Mouse (Mus musculus) kidney, embryonic 14.5 days (tissue): ENCODE data around the gene Pirt. TPM values are rescaled to one million over a fixed set of nuclear protein-coding genes. Genes with fewer than 3 reads are reported as not detected.

ENCODE experiments used
- ATAC-seq: fragments of 200-750 bp; cut with Nextera tagmentation; 2 replicates; pipeline ENCODE4 v1.8.0; 2017; ENCODE audit warnings: moderate number of reproducible peaks, mild to moderate bottlenecking, moderate TSS enrichment, moderate library complexity; ENCODE audit not compliant: low FRiP score, low TSS enrichment
- H3K27ac ChIP-seq: fragments of 300-500 bp; sonication (generic); 2 replicates; pipeline ENCODE4 v1.5.1; 2014; ENCODE audit warnings: low read depth, mild to moderate bottlenecking, low read length, moderate library complexity, mixed read lengths
- H3K27me3 ChIP-seq: fragments of 300-500 bp; sonication (generic); 2 replicates; pipeline ENCODE4 v1.6.1; 2014; ENCODE audit warnings: mild to moderate bottlenecking, low read length; ENCODE audit not compliant: control insufficient read depth, insufficient read depth
- H3K36me3 ChIP-seq: fragments of 300-500 bp; sonication (generic); 2 replicates; pipeline ENCODE4 v1.6.1; 2014; ENCODE audit warnings: low read length, mixed read lengths; ENCODE audit not compliant: control insufficient read depth, insufficient read depth
- H3K4me1 ChIP-seq: fragments of 300-500 bp; sonication (generic); 2 replicates; pipeline ENCODE4 v1.6.1; 2014; ENCODE audit warnings: low read length, mixed read lengths; ENCODE audit not compliant: control insufficient read depth, insufficient read depth
- H3K4me2 ChIP-seq: fragments of 300-500 bp; sonication (generic); replicated peaks from 2 replicates; pipeline ENCODE4 v1.6.1; 2014; ENCODE audit warnings: low read depth, mild to moderate bottlenecking, low read length
- H3K4me3 ChIP-seq: fragments of 300-500 bp; sonication (generic); 2 replicates; pipeline ENCODE4 v1.5.1; 2014; ENCODE audit warnings: mild to moderate bottlenecking, low read length
- H3K9ac ChIP-seq: fragments of 300-500 bp; sonication (generic); 2 replicates; pipeline ENCODE4 v1.6.1; 2014; ENCODE audit warnings: low read depth, mild to moderate bottlenecking, low read length, moderate library complexity
- H3K9me3 ChIP-seq: fragments of 300-500 bp; sonication (generic); 2 replicates; pipeline ENCODE4 v1.6.1; 2016; ENCODE audit warnings: low read length; ENCODE audit not compliant: control insufficient read depth
- WGBS: fragments of 180-500 bp; shearing (Covaris S2); extraction: QIAGEN DNeasy Blood & Tissue Kit; methylation state at CpG from one replicate; pipeline ENCODE4 v1.1.7; 2014; 5-methylcytosine and 5-hydroxymethylcytosine counted together
- polyA plus RNA-seq: library from polyadenylated mRNA; unstranded; fragments of >200 nt; fragmentation: Nextera tagmentation; extraction: Ambion mirVana; gene quantifications from 2 replicates; pipeline ENCODE4 v1.2.1, GENCODE M21; 2014

Pirt gene
- polyA plus RNA-seq, 1 experiment from 2014 or later = 0.22 TPM

DNA sequence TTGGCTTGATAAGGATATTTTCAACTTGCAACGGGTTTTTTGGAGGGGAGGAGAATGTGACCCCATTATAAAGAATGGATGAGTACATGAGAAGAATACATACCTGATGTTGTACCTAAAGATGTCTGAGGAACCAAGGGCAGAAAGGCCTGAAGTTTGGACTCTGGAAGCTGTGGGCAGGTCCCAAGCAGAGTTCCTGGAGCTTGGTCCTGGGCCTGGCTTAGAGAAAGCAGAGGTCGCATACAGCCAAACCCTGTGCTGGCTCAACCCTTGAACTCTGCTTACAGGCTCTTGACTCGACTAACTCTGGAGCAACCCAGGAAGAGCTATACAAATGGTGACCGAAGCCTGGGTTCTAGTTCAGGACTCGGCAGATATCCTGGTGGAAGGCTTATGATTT is 30.2 kb downstream of the Pirt start:
- ATAC-seq = no peak
- no peak overlapping the region for H3K4me2 ChIP-seq

DNA sequence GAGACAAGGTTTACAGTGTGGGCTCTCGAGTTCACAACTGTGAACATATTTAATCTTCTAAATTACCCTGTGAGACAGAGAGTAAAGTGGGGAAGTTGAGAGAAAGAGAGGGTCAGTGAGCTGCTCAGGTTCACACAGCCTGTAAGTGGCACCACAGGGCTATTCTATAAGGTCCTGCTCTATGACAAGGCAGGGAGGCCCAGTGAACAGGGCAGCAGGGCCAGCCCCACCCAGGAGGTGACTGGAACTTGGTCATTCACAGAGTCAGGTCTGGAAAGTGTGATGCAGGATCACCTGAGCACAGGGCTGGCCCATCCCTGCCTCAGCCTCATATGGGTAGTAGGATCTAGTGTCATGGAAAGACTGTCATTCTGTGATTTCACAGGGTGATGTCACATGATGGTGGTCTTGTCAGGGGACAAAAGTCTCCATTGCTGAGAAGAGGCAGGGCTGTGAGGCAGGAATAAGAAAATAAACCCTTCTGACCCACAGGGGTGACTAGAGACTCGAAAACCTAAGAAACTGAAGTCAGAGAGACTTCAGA is 33.5 kb downstream of the Pirt start:
- Histone ChIP-seq H3K27me3 (no peaks in the 10 kb centered on the region), H3K27ac (no peak overlapping the region), H3K9ac (no peak overlapping the region), H3K4me2 (no peak overlapping the region), H3K4me3 (no peak overlapping the region), H3K9me3 (no peaks in the 10 kb centered on the region), H3K36me3 (no peaks in the 10 kb centered on the region), H3K4me1 (no peaks in the 10 kb centered on the region)
- ATAC-seq = no peak
- 47% methylated on average over 2 of the region's 2 CpGs for WGBS

More for the DNA sequence above, 30.2 kb downstream of the Pirt start:
- H3K36me3 ChIP-seq = no peaks in the 10 kb centered on the region
- H3K9ac ChIP-seq = no peak overlapping the region
- no peaks in the 10 kb centered on the region for H3K9me3 ChIP-seq
- H3K27me3 ChIP-seq = no peaks in the 10 kb centered on the region
- 91% methylated on average over 5 of the region's 5 CpGs for WGBS
- H3K27ac ChIP-seq = no peak overlapping the region
- no peaks in the 10 kb centered on the region for H3K4me1 ChIP-seq
- H3K4me3 ChIP-seq = no peak overlapping the region

DNA sequence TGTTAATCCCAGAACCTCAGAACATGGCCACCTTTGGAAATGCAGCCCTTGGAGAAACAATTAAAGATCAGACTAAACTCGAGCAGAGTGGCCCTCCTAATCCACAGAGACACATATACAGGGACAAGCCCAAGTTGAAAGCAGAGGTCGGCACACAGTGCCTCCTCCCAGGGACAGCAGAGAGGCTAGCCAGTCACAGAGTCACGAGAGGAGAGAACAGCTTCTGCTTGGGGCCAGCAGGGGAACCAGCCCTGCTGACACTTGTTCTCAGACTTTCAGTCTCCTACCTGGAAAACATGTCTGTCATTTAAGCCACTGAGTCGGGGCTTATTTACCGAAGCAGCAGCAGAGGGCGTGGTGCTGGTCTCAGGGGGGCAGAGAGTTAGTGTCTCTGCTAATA is 34.7 kb downstream of the Pirt start:
- no peaks in the 10 kb centered on the region for H3K9me3 ChIP-seq
- no peak overlapping the region for H3K4me3 ChIP-seq
- no peaks in the 10 kb centered on the region for H3K4me1 ChIP-seq
- no peak overlapping the region for H3K9ac ChIP-seq
- 75% methylated on average over 6 of the region's 6 CpGs for WGBS
- H3K27me3 ChIP-seq = no peaks in the 10 kb centered on the region
- no peak overlapping the region for H3K27ac ChIP-seq
- ATAC-seq = no peak
- no peak overlapping the region for H3K4me2 ChIP-seq
- no peaks in the 10 kb centered on the region for H3K36me3 ChIP-seq

DNA sequence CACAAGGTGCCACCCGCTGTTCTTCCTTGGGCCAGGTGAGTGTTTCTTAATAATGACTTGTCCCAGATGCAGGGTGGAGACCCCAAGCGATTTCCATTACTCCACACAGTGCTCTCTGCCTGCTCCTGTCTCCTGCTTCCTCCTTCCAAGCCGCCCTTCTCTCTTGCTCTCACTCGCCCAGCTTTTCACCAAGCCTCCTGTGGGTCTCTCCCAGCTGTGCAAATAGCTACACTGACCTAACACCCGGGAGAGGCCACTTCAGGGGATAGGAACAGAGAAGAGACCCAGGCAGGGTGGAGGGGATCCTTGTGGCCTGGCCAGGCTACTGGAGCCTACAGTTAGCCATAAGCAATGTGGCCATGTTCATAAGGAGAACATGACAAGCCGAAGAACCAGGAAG is 35.1 kb downstream of the Pirt start:
- Histone ChIP-seq H3K4me2 (no peak overlapping the region), H3K27me3 (no peaks in the 10 kb centered on the region), H3K4me1 (no peaks in the 10 kb centered on the region), H3K4me3 (no peak overlapping the region), H3K36me3 (no peaks in the 10 kb centered on the region), H3K9ac (no peak overlapping the region), H3K9me3 (no peaks in the 10 kb centered on the region), H3K27ac (no peak overlapping the region)
- 76% methylated on average over 6 of the region's 6 CpGs for WGBS
- no peak for ATAC-seq

DNA sequence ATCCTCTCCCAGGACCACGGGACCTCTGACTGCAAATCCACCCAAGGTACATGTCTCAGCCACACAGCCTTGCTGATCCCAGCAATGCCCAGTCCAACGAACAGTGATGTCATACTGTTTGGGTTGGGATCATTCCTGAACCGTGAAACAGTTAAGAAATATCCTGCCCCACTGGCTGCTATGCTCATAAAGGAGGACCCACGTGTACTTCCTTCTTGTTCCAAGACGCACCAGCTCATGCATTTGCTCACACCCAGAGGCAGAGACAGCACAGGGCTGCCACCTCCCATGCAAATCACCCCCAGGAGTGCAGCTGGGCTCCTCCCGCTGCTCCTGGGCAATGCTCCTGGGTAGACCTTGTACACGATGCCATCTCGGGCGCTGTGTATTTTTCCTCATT is 44.5 kb downstream of the Pirt start, which contains the start of gene Tmem238l:
Tmem238l (plus strand) TSS at position 336 of the 400 bp plus-strand sequence.
- no peaks in the 10 kb centered on the region for H3K4me1 ChIP-seq
- H3K27me3 ChIP-seq = no peaks in the 10 kb centered on the region
- no peak for ATAC-seq
- H3K4me2 ChIP-seq = no peak within 1 kb of the TSS
- no peak within 1 kb of the TSS for H3K9ac ChIP-seq
- 78% methylated on average over 9 of the region's 9 CpGs for WGBS
- H3K27ac ChIP-seq = no peak within 1 kb of the TSS
- no peak within 1 kb of the TSS for H3K4me3 ChIP-seq
- no peaks in the 10 kb centered on the region for H3K36me3 ChIP-seq
- no peaks in the 10 kb centered on the region; the same call in 1 of the 2 replicates for H3K9me3 ChIP-seq

DNA sequence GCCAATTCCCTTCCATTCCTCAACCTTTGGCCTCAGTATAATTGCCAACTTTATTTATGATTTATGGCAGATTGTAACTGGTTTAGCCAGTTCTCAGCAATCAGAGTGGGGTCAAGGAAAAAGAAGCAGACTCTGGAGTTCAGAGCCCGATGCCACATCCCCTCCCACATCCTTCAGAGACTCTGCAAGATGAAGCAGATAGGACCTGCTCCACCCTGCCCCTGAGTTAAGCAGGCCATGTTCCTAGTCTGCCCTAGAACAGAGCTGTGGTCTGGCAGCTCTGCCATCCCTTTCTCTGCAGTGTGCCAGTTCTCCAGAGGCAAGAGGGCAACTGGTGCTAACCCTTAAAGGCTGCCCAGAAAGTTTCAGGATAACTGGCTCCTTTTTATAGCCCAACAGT is 49.0 kb downstream of the Pirt start:
- no peak for ATAC-seq
- no peaks in the 10 kb centered on the region for H3K36me3 ChIP-seq
- H3K9ac ChIP-seq = no peak overlapping the region
- H3K27ac ChIP-seq = no peak overlapping the region
- H3K4me3 ChIP-seq = no peak overlapping the region
- 50% methylated on average over 1 of the region's 1 CpGs for WGBS
- no peaks in the 10 kb centered on the region for H3K4me1 ChIP-seq
- no peak overlapping the region for H3K4me2 ChIP-seq
- H3K9me3 ChIP-seq = no peaks in the 10 kb centered on the region
- H3K27me3 ChIP-seq = no peaks in the 10 kb centered on the region

DNA sequence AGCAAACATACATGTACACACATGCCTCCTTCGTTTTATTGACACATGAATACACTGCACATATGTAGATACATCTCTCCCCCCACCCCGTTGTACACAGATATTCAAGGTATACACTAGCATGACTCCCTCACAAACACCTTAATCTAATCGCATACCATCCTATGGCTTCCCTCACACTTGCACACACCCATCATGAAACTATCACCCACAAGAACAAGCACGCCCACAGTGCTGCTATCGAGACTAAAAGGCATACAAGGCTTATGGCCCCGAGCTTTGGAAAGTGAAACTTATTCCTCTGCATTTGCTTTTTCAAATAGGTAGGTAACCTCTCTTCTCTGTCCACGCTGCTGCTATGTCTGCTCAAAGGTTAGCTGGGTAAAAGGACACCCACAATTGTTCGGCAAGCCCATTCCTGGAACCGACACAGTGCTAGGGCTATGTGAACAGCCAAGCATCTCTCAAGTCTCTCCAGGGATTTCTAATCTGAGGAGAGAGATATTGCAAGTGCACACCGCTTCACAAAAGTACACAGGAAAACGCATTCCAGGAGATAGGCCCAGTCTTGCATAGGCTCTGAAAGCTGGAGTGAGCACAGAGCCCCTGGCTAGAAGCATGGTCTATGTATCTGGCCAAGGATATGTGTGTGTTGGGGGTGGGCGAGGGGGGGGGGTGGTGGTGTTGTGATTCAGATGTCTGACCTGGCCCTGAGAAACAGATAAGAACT is 49.8 kb downstream of the Pirt start:
- no peak overlapping the region for H3K4me3 ChIP-seq
- no peaks in the 10 kb centered on the region for H3K4me1 ChIP-seq
- no peak overlapping the region for H3K4me2 ChIP-seq
- no peak overlapping the region for H3K27ac ChIP-seq
- ATAC-seq = no peak
- no peaks in the 10 kb centered on the region for H3K9me3 ChIP-seq
- H3K36me3 ChIP-seq = no peaks in the 10 kb centered on the region
- no peaks in the 10 kb centered on the region for H3K27me3 ChIP-seq
- H3K9ac ChIP-seq = no peak overlapping the region
- 93% methylated on average over 12 of the region's 12 CpGs for WGBS

DNA sequence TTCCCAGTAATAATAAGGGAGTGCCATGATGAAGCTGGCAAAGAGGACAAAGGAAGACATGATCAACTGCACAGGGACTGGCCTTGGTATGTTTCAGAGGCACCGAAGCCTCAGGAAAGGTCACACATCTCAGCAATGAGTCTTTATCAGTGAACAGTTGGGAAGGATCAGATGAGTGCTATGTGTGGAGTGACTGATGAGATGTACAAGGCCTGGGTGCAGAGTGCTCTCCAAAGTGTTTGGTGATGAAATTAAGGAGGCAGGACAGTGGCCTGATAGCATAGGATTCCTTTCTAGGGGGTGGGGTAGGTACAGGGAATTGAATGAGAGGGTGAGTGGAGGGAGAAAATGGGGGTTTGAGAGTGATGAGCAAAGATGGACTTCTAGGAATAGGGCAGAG is 51.7 kb downstream of the Pirt start:
- no peak overlapping the region for H3K4me3 ChIP-seq
- 96% methylated on average over 1 of the region's 1 CpGs for WGBS
- no peak for ATAC-seq

DNA sequence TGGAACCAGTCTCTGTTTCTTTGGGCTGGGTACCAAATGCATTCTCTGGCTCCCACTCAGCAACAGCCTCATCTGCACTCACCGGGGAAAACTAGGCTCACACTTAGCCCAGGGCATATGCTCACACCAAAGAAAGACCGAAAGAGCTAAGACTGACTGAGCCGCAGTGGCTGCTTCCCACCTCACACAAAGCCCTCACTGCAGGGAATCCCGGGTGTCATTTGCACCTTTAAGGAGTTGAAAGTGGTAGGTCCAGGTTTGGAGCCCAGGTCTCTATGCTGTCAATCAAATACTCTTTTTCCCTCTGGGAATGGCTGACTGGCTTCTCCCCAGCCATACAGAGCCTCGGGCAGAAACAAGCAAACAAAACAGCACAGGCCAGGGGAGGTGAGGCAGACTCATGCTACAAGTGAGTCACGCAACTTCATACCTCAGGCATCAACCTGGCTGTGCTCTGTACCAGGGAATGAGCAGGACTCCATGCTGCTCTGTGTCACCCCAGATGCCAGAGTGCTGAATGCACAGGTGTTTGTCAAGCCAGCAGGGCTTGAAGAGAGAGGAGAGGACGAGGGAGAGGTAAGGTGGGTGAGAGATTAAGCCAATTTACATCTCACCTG is 54.8 kb downstream of the Pirt start:
- no peak overlapping the region for H3K4me3 ChIP-seq
- H3K36me3 ChIP-seq = no peaks in the 10 kb centered on the region
- no peak overlapping the region for H3K27ac ChIP-seq
- no peaks in the 10 kb centered on the region for H3K9me3 ChIP-seq
- 26% methylated on average over 7 of the region's 7 CpGs for WGBS
- no peak overlapping the region for H3K4me2 ChIP-seq
- H3K27me3 ChIP-seq = no peaks in the 10 kb centered on the region
- H3K9ac ChIP-seq = no peak overlapping the region
- no peaks in the 10 kb centered on the region for H3K4me1 ChIP-seq
- no peak for ATAC-seq

More for the DNA sequence above, 51.7 kb downstream of the Pirt start:
- H3K9ac ChIP-seq = no peak overlapping the region
- no peaks in the 10 kb centered on the region for H3K4me1 ChIP-seq
- no peak overlapping the region for H3K27ac ChIP-seq
- no peaks in the 10 kb centered on the region for H3K36me3 ChIP-seq
- H3K27me3 ChIP-seq = no peaks in the 10 kb centered on the region
- no peaks in the 10 kb centered on the region for H3K9me3 ChIP-seq
- H3K4me2 ChIP-seq = no peak overlapping the region
